8 mouse cellular contexts compared by ENCODE assay signal in genomic region chr6:29853213-29853899, GRCm38 (mm10).
A peak's percentile ranks its signal among the peaks of the same experiment; 100 is the strongest.
DNase-seq lines count a peak whose midpoint lies in the region; ATAC-seq lines count a peak whose summit lies in the region.

No protein-coding gene starts in this region.

- no peaks in the 10 kb centered on the region for H3K36me3 ChIP-seq in embryonic facial prominence, embryonic 13.5 days
- H3K36me3 ChIP-seq in limb, embryonic 12.5 days = peaks cover 3% of the 10 kb centered on the region; the same call in 1 of the 2 replicates
- H3K36me3 ChIP-seq in midbrain, embryonic 16.5 days (ENCODE audit: control insufficient read depth, insufficient read depth, low read length) = no peaks in the 10 kb centered on the region

- 0 out of 2 replicates have a peak overlapping the region, but pooled peaks have one; percentile 5 for H3K27ac ChIP-seq in embryonic facial prominence, embryonic 13.5 days
- peak overlapping the region; percentile 42; the same call in 1 of the 2 replicates for H3K27ac ChIP-seq in limb, embryonic 12.5 days
- peak overlapping the region; percentile 55; the same call in 1 of the 2 replicates for H3K27ac ChIP-seq in midbrain, embryonic 16.5 days (ENCODE audit: low read length)

- peaks cover 7% of the 10 kb centered on the region for H3K4me1 ChIP-seq in embryonic facial prominence, embryonic 13.5 days
- peaks cover 15% of the 10 kb centered on the region for H3K4me1 ChIP-seq in limb, embryonic 12.5 days (replicated peaks)
- H3K4me1 ChIP-seq in midbrain, embryonic 16.5 days (ENCODE audit: control insufficient read depth, insufficient read depth, low read length) = peaks cover 3% of the 10 kb centered on the region; the same call in 1 of the 2 replicates

- peak; percentile 86 for DNase-seq in 416B (ENCODE audit: low read depth)
- peak; percentile 43 to 50 for DNase-seq in adrenal gland, postnatal 4 days (ENCODE audit: low spot score in 2 of 2)
- peak; percentile 81 for DNase-seq in heart, adult 8-10 months (ENCODE audit: low spot score)
- peak; percentile 63 to 85 for DNase-seq in kidney, adult 8-10 months
- DNase-seq in spleen, postnatal 4 days (ENCODE audit: low spot score in 2 of 2) = peak; percentile 69 to 87

- WGBS in embryonic facial prominence, embryonic 13.5 days = 27% methylated on average over 12 of the region's 12 CpGs
- 26% methylated on average over 12 of the region's 12 CpGs for WGBS in limb, embryonic 12.5 days
- WGBS in midbrain, embryonic 16.5 days = 39% methylated on average over 12 of the region's 12 CpGs

- no peak for ATAC-seq in embryonic facial prominence, embryonic 13.5 days (ENCODE audit: insufficient number of reproducible peaks, insufficient read depth, low FRiP score, low TSS enrichment, low read depth)
- ATAC-seq in limb, embryonic 12.5 days (ENCODE audit: insufficient number of reproducible peaks, insufficient read depth, low FRiP score, low TSS enrichment, low read depth) = no peak
- peak; percentile 83 for ATAC-seq in midbrain, embryonic 16.5 days

- no peaks in the 10 kb centered on the region for H3K27me3 ChIP-seq in embryonic facial prominence, embryonic 13.5 days
- no peaks in the 10 kb centered on the region for H3K27me3 ChIP-seq in limb, embryonic 12.5 days
- H3K27me3 ChIP-seq in midbrain, embryonic 16.5 days (ENCODE audit: control insufficient read depth, insufficient read depth, low read depth, low read length) = no peaks in the 10 kb centered on the region

- no peaks in the 10 kb centered on the region for H3K9me3 ChIP-seq in embryonic facial prominence, embryonic 13.5 days
- H3K9me3 ChIP-seq in limb, embryonic 12.5 days = no peaks in the 10 kb centered on the region
- no peaks in the 10 kb centered on the region for H3K9me3 ChIP-seq in midbrain, embryonic 16.5 days (replicated peaks; ENCODE audit: control insufficient read depth, low read length, poor library complexity, severe bottlenecking)

- H3K4me3 ChIP-seq in embryonic facial prominence, embryonic 13.5 days = peak overlapping the region; percentile 29
- peak overlapping the region; percentile 20 for H3K4me3 ChIP-seq in limb, embryonic 12.5 days (replicated peaks)
- H3K4me3 ChIP-seq in midbrain, embryonic 16.5 days (ENCODE audit: low read depth, low read length) = no peak overlapping the region

- H3K9ac ChIP-seq in embryonic facial prominence, embryonic 13.5 days = peak overlapping the region; percentile 60
- H3K9ac ChIP-seq in limb, embryonic 12.5 days (replicated peaks) = peak overlapping the region; percentile 37; the same call in 1 of the 2 replicates
- peak overlapping the region; percentile 52; the same call in 1 of the 2 replicates for H3K9ac ChIP-seq in midbrain, embryonic 16.5 days (ENCODE audit: low read depth, low read length)

- peak overlapping the region; percentile 56 for H3K4me2 ChIP-seq in embryonic facial prominence, embryonic 13.5 days
- peak overlapping the region; percentile 51 for H3K4me2 ChIP-seq in limb, embryonic 12.5 days
- H3K4me2 ChIP-seq in midbrain, embryonic 16.5 days (ENCODE audit: low read length) = no peak overlapping the region

Comparison
In these comparisons a context has a peak if more than half of its experiments do, and no peak if none do; other contexts are left out.
1. H3K27ac ChIP-seq: peak in every context shown above with its lines; median percentile 55 in midbrain, embryonic 16.5 days; 42 in limb, embryonic 12.5 days; 5 in embryonic facial prominence, embryonic 13.5 days.